Mouse (Mus musculus): ENCODE results near the gene Ptpn7.

DNA sequence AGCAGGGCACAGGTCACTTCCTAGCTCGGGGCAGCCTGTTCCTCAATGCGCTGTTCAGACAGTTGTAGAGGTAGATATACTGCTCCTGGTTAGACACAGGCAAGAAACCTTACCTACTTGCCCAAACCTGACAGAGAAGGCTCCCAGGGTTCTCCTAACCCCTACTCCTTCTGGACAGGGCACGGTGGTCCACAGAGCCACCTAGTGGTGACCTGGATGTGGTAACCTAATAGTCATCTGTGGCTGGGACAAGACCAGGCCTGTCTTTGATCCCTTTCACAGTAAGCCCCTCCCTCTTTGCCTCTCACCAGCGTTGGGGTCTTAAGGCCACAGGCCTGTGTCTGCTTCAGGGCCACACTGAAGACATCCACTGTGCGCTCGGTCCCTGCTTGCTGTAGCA lies 23.9 kb upstream of the Ptpn7 start:
- TF ChIP-seq CTCF (IDR thresholded peaks at IDR 0.05; ENCODE audit: borderline replicate concordance, control insufficient read depth, extremely low read depth, insufficient read depth, low read length, poor library complexity) (peak; percentile 45; the same call in 1 of the 2 replicates), POLR2A (IDR thresholded peaks at IDR 0.05; ENCODE audit: control insufficient read depth, extremely low read depth, insufficient read depth, low read length, poor library complexity) (no peak)
